Mouse (Mus musculus) liver, adult 2 months (tissue): ENCODE measurements around the gene Urod. TPM values are rescaled to one million over a fixed set of nuclear protein-coding genes. Genes with fewer than 3 reads are reported as not detected.

Source experiments
- DNase-seq: peaks from one replicate; pipeline ENCODE4 v3.0.0-alpha.2; 2011; ENCODE audit warnings: low read depth, low spot score; ENCODE audit errors: extremely low read depth
- H3K27ac ChIP-seq: fragments of 200-500 bp; replicated peaks from 2 replicates; pipeline ENCODE4 v1.5.1; 2012; ENCODE audit warnings: low read depth, mild to moderate bottlenecking, control low read depth, inconsistent platforms, low read length; ENCODE audit not compliant: insufficient read depth
- H3K27me3 ChIP-seq: fragments of 200-500 bp; 2 replicates; pipeline ENCODE4 v1.6.1; 2012; ENCODE audit warnings: mild to moderate bottlenecking, moderate library complexity, low read length, inconsistent platforms; ENCODE audit not compliant: control insufficient read depth, insufficient read depth
- H3K36me3 ChIP-seq: fragments of 200-500 bp; 2 replicates; pipeline ENCODE4 v1.6.1; 2012; ENCODE audit warnings: low read length, inconsistent platforms; ENCODE audit not compliant: control insufficient read depth, insufficient read depth
- H3K4me1 ChIP-seq: fragments of 200-500 bp; 2 replicates; pipeline ENCODE4 v1.6.1; 2011; ENCODE audit warnings: low read length; ENCODE audit not compliant: control insufficient read depth, insufficient read depth
- H3K4me3 ChIP-seq: fragments of 200-500 bp; 2 replicates; pipeline ENCODE4 v1.5.1; 2011; ENCODE audit warnings: low read depth, mild to moderate bottlenecking, control low read depth, low read length, moderate library complexity; ENCODE audit not compliant: insufficient read depth
- H3K79me2 ChIP-seq: fragments of 200-500 bp; 2 replicates; pipeline ENCODE4 v1.6.1; 2012; ENCODE audit warnings: inconsistent platforms, mild to moderate bottlenecking, low read length, moderate library complexity; ENCODE audit not compliant: control insufficient read depth, insufficient read depth
- H3K9ac ChIP-seq: fragments of 200-500 bp; 2 replicates; pipeline ENCODE4 v1.6.1; 2012; ENCODE audit warnings: low read depth, mild to moderate bottlenecking, control low read depth, inconsistent platforms, low read length
- CTCF ChIP-seq: fragments of 200-500 bp; IDR thresholded peaks from 2 replicates; pipeline ENCODE4 v1.5.1; 2011; ENCODE audit warnings: low read depth, low read length, control low read depth
- POLR2A ChIP-seq: fragments of 200-500 bp; IDR thresholded peaks from 2 replicates; pipeline ENCODE4 v1.6.1; 2011; ENCODE audit warnings: low read length, control low read depth; ENCODE audit not compliant: insufficient read depth; ENCODE audit errors: extremely low read depth
- WGBS: fragments of 180-500 bp; shearing (Covaris S2); methylation state at CpG from one replicate; pipeline ENCODE4 v1.1.7; 2018; 5-methylcytosine and 5-hydroxymethylcytosine counted together
- polyA plus RNA-seq: library from polyadenylated mRNA; depleted of rRNA; stranded (reverse); fragments of >200 nt; gene quantifications from 2 replicates; pipeline ENCODE4 v1.2.3, GENCODE M21; 2012
- total RNA-seq: library from RNA; depleted of rRNA; stranded (reverse); fragments of >200 nt; gene quantifications from 2 replicates; pipeline ENCODE4 v1.2.3, GENCODE M21; 2014

Urod gene
- total and polyA plus RNA-seq, 2 experiments = 97.6 to 104 TPM

- Histone ChIP-seq H3K27me3 (no peaks in the 10 kb centered on the region), H3K4me3 (no peak overlapping the region), H3K79me2 (no peaks in the 10 kb centered on the region), H3K27ac (no peak overlapping the region), H3K9ac (no peak overlapping the region), H3K4me1 (no peaks in the 10 kb centered on the region), H3K36me3 (no peaks in the 10 kb centered on the region)
- DNase-seq = no peak
- TF ChIP-seq CTCF (no peak), POLR2A (no peak)
- WGBS = 86% methylated on average over 6 of the region's 6 CpGs
Measured at GRCm38 (mm10) chr4:117013596-117013995, 19.4 kb upstream of the Urod start.

- WGBS = 80% methylated on average over 5 of the region's 5 CpGs
- Histone ChIP-seq H3K27ac (no peak overlapping the region), H3K4me1 (no peaks in the 10 kb centered on the region), H3K79me2 (no peaks in the 10 kb centered on the region), H3K4me3 (no peak overlapping the region), H3K27me3 (no peaks in the 10 kb centered on the region), H3K9ac (no peak overlapping the region), H3K36me3 (no peaks in the 10 kb centered on the region)
- DNase-seq = no peak
- no peak for TF ChIP-seq CTCF
- no peak for TF ChIP-seq POLR2A
Measured at GRCm38 (mm10) chr4:117010231-117010630, 16.0 kb upstream of the Urod start.

- Histone ChIP-seq H3K9ac (no peak overlapping the region), H3K4me1 (no peaks in the 10 kb centered on the region), H3K4me3 (no peak overlapping the region), H3K36me3 (peaks cover 9% of the 10 kb centered on the region; the same call in 1 of the 2 replicates), H3K79me2 (no peaks in the 10 kb centered on the region), H3K27ac (no peak overlapping the region), H3K27me3 (no peaks in the 10 kb centered on the region)
- TF ChIP-seq CTCF = no peak
- no peak for TF ChIP-seq POLR2A
- DNase-seq = no peak
- 78% methylated on average over 3 of the region's 3 CpGs for WGBS
Measured at GRCm38 (mm10) chr4:117007058-117007457, 12.8 kb upstream of the Urod start.

- no peak for DNase-seq
- 84% methylated on average over 7 of the region's 7 CpGs for WGBS
- Histone ChIP-seq H3K4me1 (no peaks in the 10 kb centered on the region), H3K4me3 (no peak overlapping the region), H3K36me3 (peaks cover 12% of the 10 kb centered on the region), H3K27ac (no peak overlapping the region), H3K79me2 (no peaks in the 10 kb centered on the region), H3K27me3 (no peaks in the 10 kb centered on the region), H3K9ac (no peak overlapping the region)
- TF ChIP-seq CTCF (no peak), POLR2A (no peak)
Measured at GRCm38 (mm10) chr4:117005611-117006400, 11.6 kb upstream of the Urod start.

- no peaks in the 10 kb centered on the region for H3K79me2 ChIP-seq
- WGBS = 98% methylated on average over 4 of the region's 4 CpGs
- peaks cover 22% of the 10 kb centered on the region for H3K36me3 ChIP-seq
Measured at GRCm38 (mm10) chr4:117004649-117005048, 10.4 kb upstream of the Urod start.

More at GRCm38 (mm10) chr4:117004649-117005048, 10.4 kb upstream of the Urod start:
- H3K4me3 ChIP-seq = no peak overlapping the region
- no peaks in the 10 kb centered on the region for H3K4me1 ChIP-seq
- TF ChIP-seq CTCF (no peak), POLR2A (no peak)
- no peak overlapping the region for H3K27ac ChIP-seq
- H3K27me3 ChIP-seq = no peaks in the 10 kb centered on the region
- DNase-seq = no peak
- no peak overlapping the region for H3K9ac ChIP-seq
